Mouse (Mus musculus): ENCODE results near the gene Dgke. TPM values are rescaled to one million over a fixed set of nuclear protein-coding genes. Genes with fewer than 3 reads are reported as not detected.
A peak's percentile ranks its signal among the peaks of the same experiment; 100 is the strongest.

The Dgke gene
- total and polyA plus RNA-seq, 2 experiments from 2014 or later = 14.6 to 33.5 TPM

DNA sequence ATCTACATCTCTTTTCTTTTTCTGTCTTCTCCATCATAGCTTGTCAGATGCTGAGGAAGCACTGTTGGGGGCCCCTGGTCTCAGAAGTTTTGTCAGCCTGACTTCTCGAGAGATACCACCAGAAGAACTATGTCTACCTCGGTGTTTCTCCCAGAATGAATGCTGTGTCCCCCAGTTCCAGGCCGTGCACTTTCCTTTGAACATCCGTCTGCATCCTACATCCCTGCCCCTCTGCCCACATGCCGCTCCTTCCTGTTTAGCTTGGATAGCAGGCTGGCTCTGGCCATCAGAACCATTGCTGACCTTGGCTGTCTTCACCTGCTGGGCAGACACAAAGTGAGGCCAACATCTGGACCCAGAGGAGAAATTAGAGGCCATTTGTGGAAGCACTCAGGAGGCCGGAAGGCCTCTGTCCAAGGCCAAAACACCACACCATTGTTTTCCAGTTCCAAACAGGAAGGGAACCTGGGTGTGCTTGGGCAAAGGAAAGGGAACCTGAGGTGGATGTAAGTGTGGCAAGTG lies 712 bp upstream of the Dgke start:
- TF ChIP-seq CTCF (IDR thresholded peaks at IDR 0.05; ENCODE audit: low read depth) = no peak
- WGBS = 64% methylated on average over 6 of the region's 6 CpGs
- no peaks in the 10 kb centered on the region for H3K4me1 ChIP-seq (ENCODE audit: insufficient read depth, low read length)
- no peak overlapping the region for H3K4me2 ChIP-seq (ENCODE audit: low read depth, low read length)
- no peak overlapping the region for H3K9ac ChIP-seq (replicated peaks; ENCODE audit: low read length)
- ATAC-seq (no peak), DNase-seq (ENCODE audit: low spot score) (no peak)
- no peak overlapping the region for H3K4me3 ChIP-seq (ENCODE audit: low read length)
- H3K9me3 ChIP-seq (ENCODE audit: low read length) = no peaks in the 10 kb centered on the region
- no peak overlapping the region for H3K27ac ChIP-seq
- H3K36me3 ChIP-seq (ENCODE audit: insufficient read depth, low read length) = no peaks in the 10 kb centered on the region
- H3K27me3 ChIP-seq (ENCODE audit: insufficient read depth, low read length) = no peaks in the 10 kb centered on the region

DNA sequence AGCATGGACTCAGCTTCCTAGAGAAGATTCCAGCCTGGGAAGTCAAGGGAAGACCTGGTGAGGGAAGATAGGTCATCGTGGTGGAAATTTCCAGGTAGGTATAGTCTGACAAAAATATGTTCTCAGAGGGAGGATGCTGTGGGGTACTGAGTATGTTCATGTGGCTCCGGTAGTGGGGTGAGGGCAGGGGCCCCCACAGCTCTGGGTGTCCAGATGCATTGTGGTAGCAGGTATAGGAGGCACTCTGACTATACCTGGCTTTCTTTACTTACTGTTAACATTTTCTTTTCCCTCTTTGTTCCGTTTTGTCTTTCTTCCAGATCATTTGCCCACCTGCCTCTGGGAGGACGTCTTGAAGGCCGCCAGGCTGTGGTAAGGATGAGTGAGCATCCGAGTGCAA lies 524 bp downstream of the Dgke start:
- Histone ChIP-seq H3K4me3 (ENCODE audit: low read length) (no peak overlapping the region), H3K36me3 (ENCODE audit: insufficient read depth, low read length) (no peaks in the 10 kb centered on the region), H3K27ac (no peak overlapping the region), H3K4me1 (ENCODE audit: insufficient read depth, low read length) (no peaks in the 10 kb centered on the region), H3K9ac (replicated peaks; ENCODE audit: low read length) (no peak overlapping the region), H3K4me2 (ENCODE audit: low read depth, low read length) (no peak overlapping the region), H3K27me3 (ENCODE audit: insufficient read depth, low read length) (no peaks in the 10 kb centered on the region), H3K9me3 (ENCODE audit: low read length) (no peaks in the 10 kb centered on the region)
- ATAC-seq (no peak), DNase-seq (ENCODE audit: low spot score) (no peak)
- TF ChIP-seq CTCF (IDR thresholded peaks at IDR 0.05; ENCODE audit: low read depth) = no peak
- 79% methylated on average over 6 of the region's 6 CpGs for WGBS

DNA sequence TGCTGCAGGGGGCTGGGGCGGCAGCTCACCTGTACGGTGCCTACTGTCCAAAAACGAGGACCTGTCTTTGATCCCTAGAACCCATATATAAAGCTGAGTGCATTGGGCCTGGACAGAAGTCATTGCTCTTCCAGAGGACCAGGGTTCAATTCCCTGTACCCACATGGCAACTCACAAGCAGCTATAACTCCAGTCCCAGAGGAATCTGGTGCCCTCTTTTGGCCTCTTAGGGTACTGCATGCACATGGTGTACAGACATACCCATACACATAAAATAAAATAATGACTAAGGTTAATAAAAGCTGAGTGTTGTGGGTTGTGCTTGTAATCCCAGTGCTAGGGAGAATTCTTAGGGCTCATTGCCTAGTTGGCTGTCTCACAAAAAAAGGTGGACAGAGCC lies 1.4 kb downstream of the Dgke start:
- 98% methylated on average over 3 of the region's 3 CpGs for WGBS
- H3K27ac ChIP-seq = no peak overlapping the region
- ATAC-seq = no peak

DNA sequence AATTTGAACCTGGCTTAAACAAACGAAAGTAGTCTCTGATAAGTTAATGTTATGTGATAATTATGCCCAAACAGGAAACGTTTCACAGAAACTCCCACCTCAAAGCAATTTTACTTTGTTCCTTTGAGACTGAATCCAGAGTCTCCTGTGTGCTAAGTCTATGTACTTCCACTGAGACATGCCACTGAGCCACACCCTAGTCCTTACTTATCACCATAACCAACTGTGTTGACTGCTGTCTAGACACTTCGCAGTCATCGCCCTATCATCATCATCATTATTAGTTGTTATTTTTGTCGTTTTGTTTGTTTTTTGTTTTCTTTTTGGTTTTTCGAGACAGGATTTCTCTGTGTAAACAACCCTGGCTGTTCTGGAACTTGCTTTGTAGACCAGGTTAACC lies 2.3 kb downstream of the Dgke start:
- Histone ChIP-seq H3K9me3 (ENCODE audit: low read length) (no peaks in the 10 kb centered on the region), H3K4me1 (ENCODE audit: insufficient read depth, low read length) (peaks cover 3% of the 10 kb centered on the region), H3K9ac (replicated peaks; ENCODE audit: low read length) (no peak overlapping the region), H3K27me3 (ENCODE audit: insufficient read depth, low read length) (no peaks in the 10 kb centered on the region), H3K4me2 (ENCODE audit: low read depth, low read length) (no peak overlapping the region), H3K36me3 (ENCODE audit: insufficient read depth, low read length) (no peaks in the 10 kb centered on the region), H3K27ac (no peak overlapping the region), H3K4me3 (ENCODE audit: low read length) (no peak overlapping the region)
- ATAC-seq (no peak), DNase-seq (ENCODE audit: low spot score) (no peak)
- 84% methylated on average over 6 of the region's 6 CpGs for WGBS
- no peak for TF ChIP-seq CTCF (IDR thresholded peaks at IDR 0.05; ENCODE audit: low read depth)

More for the DNA sequence above, 1.4 kb downstream of the Dgke start:
- no peak for DNase-seq (ENCODE audit: low spot score)
- Histone ChIP-seq H3K4me2 (ENCODE audit: low read depth, low read length) (no peak overlapping the region), H3K4me3 (ENCODE audit: low read length) (no peak overlapping the region), H3K27me3 (ENCODE audit: insufficient read depth, low read length) (no peaks in the 10 kb centered on the region), H3K36me3 (ENCODE audit: insufficient read depth, low read length) (no peaks in the 10 kb centered on the region), H3K9me3 (ENCODE audit: low read length) (no peaks in the 10 kb centered on the region), H3K9ac (replicated peaks; ENCODE audit: low read length) (no peak overlapping the region), H3K4me1 (ENCODE audit: insufficient read depth, low read length) (no peaks in the 10 kb centered on the region)
- TF ChIP-seq CTCF (IDR thresholded peaks at IDR 0.05; ENCODE audit: low read depth) = peak; percentile 42

DNA sequence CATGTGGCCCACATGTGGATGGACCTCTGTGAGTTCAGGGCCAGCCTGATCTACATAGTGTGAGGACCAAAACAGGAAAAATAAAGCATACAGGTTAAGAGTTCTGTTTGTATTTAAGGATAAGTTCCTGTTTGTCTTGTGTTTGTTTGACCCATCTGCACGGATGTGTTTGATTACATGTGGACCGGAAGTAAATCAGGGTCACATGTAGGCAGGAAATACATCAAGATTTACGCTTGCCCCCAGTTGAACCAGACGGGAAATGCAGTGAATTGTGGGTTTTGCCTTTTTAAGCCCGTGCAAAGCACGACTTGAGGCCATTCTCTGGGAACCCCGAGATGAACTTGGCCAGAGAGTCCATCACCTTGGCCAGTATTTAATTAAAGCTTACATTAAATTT lies 5.3 kb downstream of the Dgke start:
- Histone ChIP-seq H3K4me1 (ENCODE audit: insufficient read depth, low read length) (peaks cover 16% of the 10 kb centered on the region), H3K27ac (no peak overlapping the region), H3K36me3 (ENCODE audit: insufficient read depth, low read length) (no peaks in the 10 kb centered on the region), H3K9ac (replicated peaks; ENCODE audit: low read length) (no peak overlapping the region), H3K9me3 (ENCODE audit: low read length) (no peaks in the 10 kb centered on the region), H3K4me3 (ENCODE audit: low read length) (no peak overlapping the region), H3K27me3 (ENCODE audit: insufficient read depth, low read length) (no peaks in the 10 kb centered on the region), H3K4me2 (ENCODE audit: low read depth, low read length) (no peak overlapping the region)
- WGBS = 88% methylated on average over 7 of the region's 7 CpGs
- DNase-seq (ENCODE audit: low spot score) = no peak
- ATAC-seq = no peak
- TF ChIP-seq CTCF (IDR thresholded peaks at IDR 0.05; ENCODE audit: low read depth) = no peak

DNA sequence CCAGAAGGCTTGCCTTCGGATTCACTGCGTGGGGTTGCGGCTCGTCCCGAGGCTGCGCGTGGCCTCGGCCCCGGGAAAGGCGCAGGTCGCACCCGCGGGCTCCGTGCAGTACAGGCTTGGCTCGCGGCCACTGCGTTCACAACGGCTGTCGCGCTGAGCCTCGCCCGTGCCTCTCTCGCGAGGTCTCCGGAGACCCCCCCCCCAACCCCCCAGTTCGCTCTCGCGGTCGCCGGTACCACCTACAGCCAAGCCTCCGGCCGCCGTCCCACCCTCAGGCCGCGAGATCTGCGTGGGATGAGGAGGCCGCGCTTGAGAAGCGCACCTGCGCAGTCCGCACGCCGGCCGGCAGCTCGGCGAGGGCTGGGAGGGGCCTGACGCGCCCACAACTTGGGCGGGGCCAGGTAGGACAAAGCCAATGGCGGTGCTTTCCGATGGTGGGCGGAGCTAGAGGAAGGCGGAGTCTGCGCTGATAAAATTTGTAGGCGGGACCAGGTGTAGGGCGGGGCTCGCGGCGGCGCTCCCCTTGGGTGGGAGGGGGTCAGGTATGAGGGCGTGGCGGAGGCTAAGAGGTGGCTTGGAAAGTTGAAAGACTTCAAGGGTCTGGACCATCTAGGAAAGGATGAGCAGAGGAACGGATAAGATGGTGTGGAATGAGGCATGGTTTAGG lies 6.1 kb downstream of the Dgke start:
- Histone ChIP-seq H3K9me3 (ENCODE audit: low read length) (no peaks in the 10 kb centered on the region), H3K36me3 (ENCODE audit: insufficient read depth, low read length) (no peaks in the 10 kb centered on the region), H3K4me1 (ENCODE audit: insufficient read depth, low read length) (peaks cover 16% of the 10 kb centered on the region), H3K27me3 (ENCODE audit: insufficient read depth, low read length) (no peaks in the 10 kb centered on the region), H3K27ac (peak overlapping the region; percentile 84), H3K9ac (replicated peaks; ENCODE audit: low read length) (peak overlapping the region; percentile 93), H3K4me3 (ENCODE audit: low read length) (peak overlapping the region; percentile 80), H3K4me2 (ENCODE audit: low read depth, low read length) (peak overlapping the region; percentile 87)
- WGBS = under 1% methylated on average over 60 of the region's 63 CpGs
- ATAC-seq = peak; percentile 97
- TF ChIP-seq CTCF (IDR thresholded peaks at IDR 0.05; ENCODE audit: low read depth) = no peak
- DNase-seq (ENCODE audit: low spot score) = peak; percentile 95

DNA sequence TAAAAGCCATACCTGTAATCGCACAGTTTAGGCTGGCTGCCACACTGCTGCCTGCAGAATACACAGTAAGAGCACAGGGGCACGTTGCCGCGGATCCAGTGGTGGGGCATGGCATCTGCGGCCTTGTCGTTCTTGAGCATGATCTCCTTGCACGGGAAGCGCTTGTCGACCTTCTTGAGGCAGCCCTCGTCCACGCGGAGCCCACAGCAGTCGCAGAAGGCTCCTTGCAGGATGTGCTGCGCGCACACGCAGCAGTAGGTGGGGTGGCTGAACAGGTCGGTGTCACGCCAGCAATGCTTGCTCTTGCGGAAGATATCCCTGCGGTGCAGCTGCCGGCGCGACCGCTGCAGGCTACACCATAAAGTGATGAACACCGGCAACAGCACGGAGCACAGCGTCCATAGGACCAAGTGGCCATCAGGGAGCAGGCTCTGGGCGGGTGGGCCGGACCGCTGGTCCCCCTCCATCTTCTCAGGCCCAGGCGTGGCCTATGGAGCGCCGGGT lies 6.7 kb downstream of the Dgke start:
- H3K9ac ChIP-seq (replicated peaks; ENCODE audit: low read length) = peak overlapping the region; percentile 93
- H3K4me2 ChIP-seq (ENCODE audit: low read depth, low read length) = peak overlapping the region; percentile 87
- TF ChIP-seq CTCF (IDR thresholded peaks at IDR 0.05; ENCODE audit: low read depth) = peak; percentile 21; the same call in 1 of the 2 replicates
- peak overlapping the region; percentile 84 for H3K27ac ChIP-seq
- peak; percentile 62 for DNase-seq (ENCODE audit: low spot score)
- H3K4me1 ChIP-seq (ENCODE audit: insufficient read depth, low read length) = peaks cover 16% of the 10 kb centered on the region
- WGBS = under 1% methylated on average over 33 of the region's 33 CpGs
- H3K27me3 ChIP-seq (ENCODE audit: insufficient read depth, low read length) = no peaks in the 10 kb centered on the region
- peak overlapping the region; percentile 80 for H3K4me3 ChIP-seq (ENCODE audit: low read length)
- peak; percentile 74 for ATAC-seq
- no peaks in the 10 kb centered on the region for H3K36me3 ChIP-seq (ENCODE audit: insufficient read depth, low read length)
- no peaks in the 10 kb centered on the region for H3K9me3 ChIP-seq (ENCODE audit: low read length)

Data from hindbrain, postnatal 0 days (tissue).